Mouse (Mus musculus): ENCODE results near the gene Cdc26.

- TF ChIP-seq CTCF (IDR thresholded peaks at IDR 0.05 in 2 of 3, conservative IDR thresholded peaks at IDR 0.05 in 1 of 3; ENCODE audit: control insufficient read depth in 1 of 3, insufficient read depth in 1 of 3, low read depth in 2 of 3, low read length in 3 of 3, poor library complexity in 1 of 3, severe bottlenecking in 1 of 3) (no peak), MAFK (IDR thresholded peaks at IDR 0.05; ENCODE audit: borderline replicate concordance, low read depth, low read length) (no peak), UBTF (IDR thresholded peaks at IDR 0.05; ENCODE audit: borderline replicate concordance, insufficient read depth, low read depth, low read length) (no peak), RAD21 (IDR thresholded peaks at IDR 0.05; ENCODE audit: low read depth, low read length) (no peak), JUND (IDR thresholded peaks at IDR 0.05; ENCODE audit: low read depth, low read length) (no peak)
Measured at GRCm38 (mm10) chr4:62439793-62440192, 31.4 kb upstream of the Cdc26 start.
